Mouse (Mus musculus) heart, postnatal 0 days (tissue): Measurements from ENCODE around the gene Cdip1.

Experiments used
- CTCF ChIP-seq: IDR thresholded peaks from 2 replicates; pipeline ENCODE4 v1.5.1; 2016; ENCODE audit warnings: antibody characterized with exemption, control low read depth, low read depth
- EP300 ChIP-seq: IDR thresholded peaks from 2 replicates; pipeline ENCODE4 v1.6.1; 2016; ENCODE audit warnings: antibody characterized with exemption, low read depth

DNA sequence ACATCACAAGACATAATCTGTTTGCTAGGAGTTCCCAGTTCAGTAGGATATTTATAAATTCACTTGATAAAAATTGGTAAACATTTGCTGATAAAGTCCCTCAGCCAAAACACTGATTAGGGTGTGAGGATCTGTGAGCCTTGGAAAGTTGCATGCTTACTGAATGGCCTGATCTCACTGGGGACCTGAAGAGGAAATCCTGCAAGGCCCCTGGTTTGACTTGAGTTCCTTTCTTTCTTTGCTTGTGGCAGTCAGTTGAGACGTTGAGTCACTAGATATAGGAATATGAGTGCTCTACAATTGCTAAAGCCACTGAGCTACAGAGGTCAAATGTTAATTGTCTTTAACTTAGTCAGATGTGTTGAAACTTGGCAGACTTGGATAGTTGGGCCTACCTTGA lies 62.1 kb downstream of the Cdip1 start:
- no peak for TF ChIP-seq CTCF
- TF ChIP-seq EP300, result no peak
